Mouse (Mus musculus): ENCODE measurements around the gene Numb.

GRCm38 (mm10) chr12:83790749-83791148 lies 131.0 kb downstream of the Numb start:
- TF ChIP-seq GATA1 (IDR thresholded peaks at IDR 0.05; ENCODE audit: borderline replicate concordance, low read length), result no peak
- no peak for TF ChIP-seq FLI1 (IDR thresholded peaks at IDR 0.05; ENCODE audit: low read length)

Data from megakaryocyte, embryonic 14.5 days (primary cell).